Mouse (Mus musculus): ENCODE results near the gene 5730522E02Rik. TPM values are rescaled to one million over a fixed set of nuclear protein-coding genes. Genes with fewer than 3 reads are reported as not detected.

The 5730522E02Rik gene
- polyA plus RNA-seq, 1 experiment from 2014 or later: 10.6 TPM

DNA sequence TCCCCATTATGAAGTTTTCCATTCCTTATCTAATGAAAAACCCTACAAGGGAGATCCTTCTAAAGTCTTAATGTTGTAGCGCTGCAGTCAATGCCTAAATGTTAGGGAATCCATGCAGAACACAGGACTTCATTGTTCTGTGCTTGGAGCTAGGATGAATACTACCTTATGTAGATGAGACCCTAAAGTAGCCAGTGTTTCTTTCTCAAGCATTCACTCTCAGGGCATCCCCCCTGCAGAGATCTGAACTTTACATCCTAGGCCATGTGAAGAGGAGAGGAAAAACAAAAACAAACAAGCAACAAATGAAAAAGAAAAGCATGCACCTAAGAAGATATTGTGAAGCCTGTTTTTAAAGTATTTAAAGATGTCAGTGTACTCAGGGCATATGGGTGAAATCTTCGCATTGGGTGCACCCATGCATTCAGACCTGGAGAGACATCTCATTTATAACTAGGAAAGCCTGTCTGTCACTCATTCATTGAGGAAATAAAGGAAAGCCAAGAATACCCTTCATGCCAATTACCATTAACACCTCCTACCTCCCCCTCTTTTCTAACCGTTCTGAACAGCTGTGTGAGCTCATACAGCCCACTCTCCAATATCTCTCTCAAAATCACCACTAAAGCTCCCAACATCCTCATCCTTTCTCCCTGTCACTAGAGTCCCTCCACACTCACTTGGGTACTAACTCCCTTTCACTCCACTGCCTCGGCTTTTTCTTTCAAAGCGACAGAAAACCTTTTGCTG is 442.8 kb downstream of the 5730522E02Rik start:
- H3K36me3 ChIP-seq: no peaks in the 10 kb centered on the region
- no peak for ATAC-seq (ENCODE audit: insufficient number of reproducible peaks, insufficient read depth, low FRiP score, low TSS enrichment)
- H3K9ac ChIP-seq: no peak overlapping the region
- no peaks in the 10 kb centered on the region for H3K4me1 ChIP-seq
- no peaks in the 10 kb centered on the region for H3K9me3 ChIP-seq
- no peak overlapping the region for H3K4me2 ChIP-seq (replicated peaks)
- H3K27me3 ChIP-seq: no peaks in the 10 kb centered on the region
- 41% methylated on average over 5 of the region's 5 CpGs for WGBS
- no peak overlapping the region for H3K27ac ChIP-seq
- no peak overlapping the region for H3K4me3 ChIP-seq

DNA sequence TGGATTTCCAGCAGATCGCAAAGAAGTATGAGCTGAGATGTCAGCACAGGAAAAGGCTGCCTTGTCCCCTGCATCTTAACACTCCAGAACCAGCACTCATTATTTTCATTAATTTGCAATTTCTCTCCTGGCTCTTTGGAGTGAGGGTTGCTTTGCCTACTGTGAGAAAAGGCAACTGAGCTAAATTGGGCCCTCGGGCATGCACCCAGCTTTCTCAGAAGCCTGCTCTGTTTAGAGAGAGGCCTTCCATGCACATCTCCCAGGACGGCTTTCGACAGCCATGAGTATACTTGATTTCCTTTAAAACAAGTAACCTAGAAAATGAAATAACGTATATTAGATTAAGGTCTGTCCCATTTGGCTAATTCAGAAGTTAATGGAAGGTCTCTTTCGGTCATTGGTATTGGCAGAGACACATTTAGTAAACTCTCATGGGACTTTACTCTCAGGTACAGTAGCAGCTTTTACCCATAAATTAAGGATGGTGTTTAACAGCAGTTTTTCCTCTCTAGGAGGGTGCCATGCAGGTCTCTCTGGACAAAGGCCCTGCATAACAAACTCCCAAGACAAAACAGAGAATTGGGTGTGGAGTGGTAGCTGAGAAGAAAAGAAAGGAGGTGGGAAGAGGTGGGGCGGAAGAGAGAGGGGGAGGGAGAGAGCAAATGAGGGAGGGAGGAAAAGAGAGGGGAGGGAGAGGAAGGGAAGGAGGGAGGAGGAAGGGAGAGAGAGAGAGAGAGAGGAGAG is 457.2 kb downstream of the 5730522E02Rik start:
- H3K4me1 ChIP-seq: no peaks in the 10 kb centered on the region
- 65% methylated on average over 7 of the region's 7 CpGs for WGBS

DNA sequence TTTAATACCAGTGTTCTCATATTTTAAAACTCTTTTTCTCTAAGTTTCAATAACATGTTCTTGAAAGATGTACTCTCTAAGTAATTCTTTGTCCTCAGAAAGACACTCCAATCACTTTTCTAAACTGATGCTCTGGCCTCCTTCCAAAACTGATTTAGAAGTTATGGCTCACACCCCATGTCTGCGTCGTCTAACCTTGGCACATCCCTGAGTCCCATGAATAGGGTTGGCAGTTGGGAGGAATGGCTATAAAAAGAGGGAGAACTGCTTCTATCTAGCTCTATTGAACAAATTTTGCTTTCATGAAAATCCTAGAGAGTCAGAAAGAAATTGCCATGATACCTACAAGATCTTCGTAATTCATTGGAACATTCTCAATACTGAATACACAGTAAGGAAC is 458.1 kb downstream of the 5730522E02Rik start:
- Histone ChIP-seq H3K4me2 (replicated peaks) (no peak overlapping the region), H3K36me3 (no peaks in the 10 kb centered on the region), H3K27me3 (no peaks in the 10 kb centered on the region), H3K4me3 (no peak overlapping the region), H3K4me1 (0 out of 2 replicates have a peak, but pooled peaks cover 2% of the 10 kb centered on the region), H3K9ac (no peak overlapping the region), H3K27ac (no peak overlapping the region), H3K9me3 (no peaks in the 10 kb centered on the region)
- 92% methylated on average over 3 of the region's 3 CpGs for WGBS
- ATAC-seq (ENCODE audit: insufficient number of reproducible peaks, insufficient read depth, low FRiP score, low TSS enrichment): no peak

More for the DNA sequence above, 457.2 kb downstream of the 5730522E02Rik start:
- Histone ChIP-seq H3K27ac (no peak overlapping the region), H3K9me3 (no peaks in the 10 kb centered on the region), H3K4me2 (replicated peaks) (no peak overlapping the region), H3K27me3 (no peaks in the 10 kb centered on the region), H3K9ac (no peak overlapping the region), H3K4me3 (no peak overlapping the region), H3K36me3 (no peaks in the 10 kb centered on the region)
- no peak for ATAC-seq (ENCODE audit: insufficient number of reproducible peaks, insufficient read depth, low FRiP score, low TSS enrichment)

DNA sequence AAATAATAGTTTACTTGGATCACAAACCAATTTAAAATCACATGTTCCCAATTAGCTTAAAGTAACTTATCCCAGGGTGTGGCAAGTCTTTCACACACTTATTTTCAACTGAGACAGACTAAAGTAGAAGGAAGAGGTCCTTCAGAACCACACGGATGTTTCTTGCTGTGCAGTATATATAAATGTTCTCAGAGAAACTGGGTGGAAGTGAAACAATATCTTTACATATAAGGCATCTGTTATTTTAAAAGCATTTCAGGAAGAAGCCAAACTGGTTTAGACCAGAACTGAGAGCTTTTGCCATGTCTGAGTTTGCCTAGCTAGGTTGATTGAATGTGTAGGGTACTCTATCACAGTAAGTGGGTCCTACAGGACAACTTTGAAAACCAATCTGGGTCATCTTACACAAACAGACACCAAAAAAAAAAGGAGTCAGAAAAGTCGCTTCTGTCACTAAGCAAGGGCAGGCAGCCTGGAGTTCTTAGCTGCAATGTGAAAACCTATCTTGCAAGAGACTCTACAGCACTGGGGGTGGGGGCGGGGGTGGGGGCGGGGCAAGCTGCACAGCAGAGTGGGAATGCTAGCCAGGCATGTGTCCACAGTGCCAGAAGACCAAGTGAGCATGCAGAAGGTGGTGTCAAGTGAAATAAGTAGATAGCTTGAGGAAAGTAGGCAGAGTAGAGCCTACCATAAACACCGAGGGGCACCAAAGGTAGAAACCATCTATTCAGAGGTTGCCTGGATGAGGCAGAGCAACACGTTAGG is 463.3 kb downstream of the 5730522E02Rik start:
- H3K4me3 ChIP-seq: no peak overlapping the region
- no peaks in the 10 kb centered on the region for H3K9me3 ChIP-seq
- no peaks in the 10 kb centered on the region for H3K36me3 ChIP-seq
- H3K4me2 ChIP-seq (replicated peaks): no peak overlapping the region
- H3K4me1 ChIP-seq: peaks cover 10% of the 10 kb centered on the region; the same call in 1 of the 2 replicates
- 48% methylated on average over 6 of the region's 6 CpGs for WGBS
- no peaks in the 10 kb centered on the region for H3K27me3 ChIP-seq
- no peak overlapping the region for H3K27ac ChIP-seq
- no peak overlapping the region for H3K9ac ChIP-seq
- no peak for ATAC-seq (ENCODE audit: insufficient number of reproducible peaks, insufficient read depth, low FRiP score, low TSS enrichment)

DNA sequence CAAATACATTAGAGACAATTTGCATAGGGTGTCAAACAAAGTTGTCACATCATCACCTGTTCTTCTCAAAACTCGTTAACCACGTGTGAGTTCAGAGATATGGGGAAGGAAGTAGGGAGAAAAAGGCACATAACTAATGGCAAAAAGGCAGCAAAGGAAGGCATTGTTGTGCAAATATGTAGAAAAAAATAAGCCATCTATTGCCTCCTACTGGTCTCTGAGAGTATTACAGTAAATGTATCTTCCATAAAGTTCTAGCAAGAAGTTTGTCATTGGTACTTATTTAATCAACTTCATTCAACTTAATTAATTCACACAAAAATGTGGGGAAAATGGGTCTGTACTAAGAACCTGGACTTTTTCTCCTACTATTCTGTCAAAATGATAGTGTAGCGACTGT is 466.9 kb downstream of the 5730522E02Rik start:
- Histone ChIP-seq H3K4me2 (replicated peaks) (no peak overlapping the region), H3K36me3 (no peaks in the 10 kb centered on the region), H3K9ac (no peak overlapping the region), H3K27ac (no peak overlapping the region), H3K4me1 (peaks cover 13% of the 10 kb centered on the region; the same call in 1 of the 2 replicates), H3K27me3 (no peaks in the 10 kb centered on the region), H3K4me3 (no peak overlapping the region), H3K9me3 (no peaks in the 10 kb centered on the region)
- WGBS: 86% methylated on average over 3 of the region's 3 CpGs
- no peak for ATAC-seq (ENCODE audit: insufficient number of reproducible peaks, insufficient read depth, low FRiP score, low TSS enrichment)

DNA sequence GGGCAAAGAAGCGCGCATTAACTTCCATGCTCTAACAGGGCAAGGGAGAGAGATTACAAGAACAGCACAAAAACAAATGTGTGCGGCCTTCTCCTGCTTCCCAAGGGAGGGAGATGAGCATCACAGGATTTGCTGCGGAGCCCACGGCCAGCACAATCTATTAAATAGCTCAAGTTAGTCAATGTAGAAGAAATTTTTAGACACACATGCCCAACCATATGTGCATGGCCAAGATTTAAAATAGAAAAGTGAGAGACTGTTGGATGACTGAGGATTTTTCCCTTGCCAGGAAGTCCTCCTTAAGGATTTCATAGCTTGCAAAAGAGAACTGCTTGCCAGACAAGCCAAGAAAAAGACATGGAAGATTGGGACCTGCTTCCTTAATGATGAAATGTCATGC is 473.3 kb downstream of the 5730522E02Rik start:
- Histone ChIP-seq H3K27me3 (no peaks in the 10 kb centered on the region), H3K4me2 (replicated peaks) (no peak overlapping the region), H3K4me1 (0 out of 2 replicates have a peak, but pooled peaks cover 3% of the 10 kb centered on the region), H3K27ac (no peak overlapping the region), H3K9me3 (no peaks in the 10 kb centered on the region), H3K9ac (no peak overlapping the region), H3K36me3 (no peaks in the 10 kb centered on the region), H3K4me3 (no peak overlapping the region)
- 79% methylated on average over 5 of the region's 5 CpGs for WGBS
- no peak for ATAC-seq (ENCODE audit: insufficient number of reproducible peaks, insufficient read depth, low FRiP score, low TSS enrichment)

DNA sequence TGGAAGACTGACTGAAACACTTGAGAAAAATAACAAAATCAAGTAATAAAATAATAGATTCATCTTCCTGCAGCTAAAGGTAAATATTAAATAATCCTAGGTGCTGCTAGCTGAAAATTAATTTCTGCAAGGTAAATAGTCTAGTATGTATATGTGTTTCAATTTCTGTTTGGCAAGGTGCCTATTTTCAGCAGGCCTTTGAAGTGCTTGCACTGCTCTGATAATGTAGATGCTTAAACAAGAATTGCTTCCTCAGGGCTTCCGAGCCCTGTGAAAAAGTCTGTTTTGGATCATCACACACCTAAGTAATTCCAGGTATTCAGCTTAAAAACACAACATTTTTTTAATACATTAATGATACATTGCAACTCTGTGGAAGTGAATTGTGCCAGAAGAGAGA is 481.1 kb downstream of the 5730522E02Rik start:
- Histone ChIP-seq H3K9me3 (no peaks in the 10 kb centered on the region), H3K27ac (no peak overlapping the region), H3K27me3 (no peaks in the 10 kb centered on the region), H3K4me2 (replicated peaks) (no peak overlapping the region), H3K4me1 (no peaks in the 10 kb centered on the region), H3K9ac (no peak overlapping the region), H3K36me3 (no peaks in the 10 kb centered on the region), H3K4me3 (no peak overlapping the region)
- WGBS: 30% methylated on average over 1 of the region's 1 CpGs
- ATAC-seq (ENCODE audit: insufficient number of reproducible peaks, insufficient read depth, low FRiP score, low TSS enrichment): no peak

DNA sequence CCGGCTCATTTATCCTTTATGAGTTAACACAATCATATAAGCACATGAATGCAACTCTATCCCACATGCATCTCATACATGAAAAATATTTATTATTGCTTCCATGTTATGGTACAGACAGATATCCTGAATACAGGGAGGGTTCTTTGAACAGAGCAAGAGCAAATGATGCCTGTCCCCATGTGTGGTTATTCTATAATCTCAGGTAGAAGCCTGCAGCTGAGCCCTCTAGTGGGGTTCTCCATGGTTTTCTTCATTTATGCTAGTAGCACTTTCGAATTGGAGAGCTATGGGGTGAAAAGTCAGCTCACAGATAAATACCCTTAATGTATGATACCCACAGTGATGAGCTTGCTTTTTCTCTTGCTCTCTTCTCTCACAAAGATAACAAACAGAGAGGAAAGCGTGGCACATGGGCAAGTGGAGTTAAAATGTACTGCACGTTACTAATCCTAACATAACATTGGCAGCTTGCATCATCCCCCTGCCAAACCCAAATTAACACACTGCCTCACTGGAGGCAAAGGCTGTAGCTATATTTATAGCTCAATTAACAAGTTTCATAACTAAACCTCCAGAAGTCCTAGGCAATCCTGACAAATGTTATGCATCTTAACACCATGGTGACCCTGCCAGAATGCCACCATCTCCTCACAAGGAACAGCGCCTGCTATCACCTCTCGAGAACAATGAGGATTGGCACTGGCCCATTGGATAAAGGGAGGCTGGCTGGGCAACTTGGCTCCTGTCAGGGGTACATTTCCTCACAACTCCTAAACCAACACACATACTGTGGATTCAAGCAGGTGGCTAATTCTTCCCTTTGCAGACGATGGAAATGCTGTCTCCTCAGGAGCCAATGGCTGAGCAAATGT is 494.9 kb downstream of the 5730522E02Rik start:
- H3K27ac ChIP-seq: no peak overlapping the region
- H3K9me3 ChIP-seq: no peaks in the 10 kb centered on the region
- H3K27me3 ChIP-seq: no peaks in the 10 kb centered on the region
- no peak overlapping the region for H3K4me2 ChIP-seq (replicated peaks)
- H3K4me3 ChIP-seq: no peak overlapping the region
- no peaks in the 10 kb centered on the region for H3K36me3 ChIP-seq
- no peaks in the 10 kb centered on the region for H3K4me1 ChIP-seq
- H3K9ac ChIP-seq: no peak overlapping the region
- WGBS: 85% methylated on average over 7 of the region's 7 CpGs
- no peak for ATAC-seq (ENCODE audit: insufficient number of reproducible peaks, insufficient read depth, low FRiP score, low TSS enrichment)

DNA sequence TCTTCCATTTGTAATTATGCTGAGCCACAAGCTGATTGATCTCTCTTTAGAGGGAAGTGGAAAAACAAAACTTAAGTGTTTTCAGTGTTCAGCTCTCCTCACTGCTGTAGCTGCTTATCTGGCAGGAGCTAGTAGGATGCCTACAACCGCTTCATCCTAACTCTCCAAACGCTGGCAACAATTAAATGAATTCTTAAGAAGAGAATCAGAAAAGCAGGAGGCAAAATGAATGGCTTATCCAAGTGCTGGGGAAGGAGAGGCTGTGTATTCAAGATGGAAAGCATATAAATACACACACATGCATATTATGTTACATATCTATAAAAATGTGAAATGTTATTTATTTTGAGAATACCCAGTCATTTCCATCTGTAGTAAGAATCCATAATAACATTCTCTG is 500.0 kb downstream of the 5730522E02Rik start:
- no peak for ATAC-seq (ENCODE audit: insufficient number of reproducible peaks, insufficient read depth, low FRiP score, low TSS enrichment)
- Histone ChIP-seq H3K4me2 (replicated peaks) (no peak overlapping the region), H3K27ac (no peak overlapping the region), H3K9me3 (no peaks in the 10 kb centered on the region), H3K36me3 (no peaks in the 10 kb centered on the region), H3K9ac (no peak overlapping the region), H3K4me1 (no peaks in the 10 kb centered on the region), H3K4me3 (no peak overlapping the region), H3K27me3 (no peaks in the 10 kb centered on the region)
- 43% methylated on average over 2 of the region's 2 CpGs for WGBS

DNA sequence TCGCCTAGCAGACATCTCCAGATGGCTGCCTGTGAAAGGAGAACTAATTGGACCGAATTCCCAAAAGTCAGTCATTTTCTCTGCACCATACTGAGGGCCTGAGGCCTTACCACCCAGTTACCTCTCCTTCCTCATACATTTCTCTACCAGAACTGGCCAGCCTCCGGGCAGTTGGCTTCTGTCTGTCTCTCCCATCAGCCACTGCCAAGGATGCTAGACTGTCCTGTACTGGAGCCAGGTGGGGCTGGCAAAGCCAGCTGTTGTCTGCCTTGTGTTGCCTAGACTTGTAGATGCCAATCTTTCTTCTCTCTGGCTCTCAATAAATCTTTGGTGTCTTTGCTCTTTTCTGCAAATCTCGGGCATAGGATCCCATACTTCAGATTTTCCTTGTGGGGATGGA is 500.7 kb downstream of the 5730522E02Rik start:
- Histone ChIP-seq H3K4me2 (replicated peaks) (no peak overlapping the region), H3K9me3 (no peaks in the 10 kb centered on the region), H3K4me3 (no peak overlapping the region), H3K4me1 (no peaks in the 10 kb centered on the region), H3K27me3 (no peaks in the 10 kb centered on the region), H3K36me3 (no peaks in the 10 kb centered on the region), H3K9ac (no peak overlapping the region), H3K27ac (no peak overlapping the region)
- ATAC-seq (ENCODE audit: insufficient number of reproducible peaks, insufficient read depth, low FRiP score, low TSS enrichment): no peak
- WGBS: 79% methylated on average over 4 of the region's 4 CpGs

Measured in embryonic facial prominence, embryonic 12.5 days (tissue).